In the genomic region with DNA sequence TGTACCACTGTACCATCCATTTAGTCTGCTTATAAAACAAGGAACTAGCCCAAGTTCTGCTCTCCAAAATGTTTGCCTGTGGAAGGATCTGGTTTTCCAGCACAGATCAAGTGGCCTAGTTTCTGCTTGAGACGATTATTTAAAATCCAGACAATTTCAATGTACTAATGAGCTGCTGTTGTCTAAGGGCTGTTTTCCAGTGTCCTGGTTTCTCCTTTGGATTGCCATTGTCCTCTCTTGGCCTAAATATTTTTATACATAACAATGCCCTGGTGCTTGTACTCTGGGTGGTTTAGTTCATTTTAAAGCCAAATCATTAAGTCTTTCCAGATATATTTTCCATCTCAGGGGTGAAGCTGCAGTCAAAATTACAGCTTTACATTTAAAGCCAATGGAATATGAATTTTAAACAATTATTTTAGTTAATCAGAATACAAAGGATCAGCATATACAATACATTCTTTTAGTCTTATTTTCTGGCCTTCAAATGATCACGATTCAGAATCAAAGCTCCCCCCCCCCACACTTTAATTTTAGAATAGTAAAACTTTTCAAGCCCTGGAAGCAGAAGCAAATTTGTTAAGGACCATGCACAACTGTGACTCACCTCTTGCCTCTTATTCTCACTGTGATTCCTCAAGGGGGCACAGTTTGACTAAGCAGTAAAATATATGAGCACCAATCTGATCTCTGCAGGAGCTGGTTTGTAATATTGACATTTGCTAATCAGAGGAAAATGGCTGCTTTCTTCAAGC, we compare ENCODE assay signal across 22 mouse cellular contexts.
DNase-seq lines count a peak whose midpoint lies in the region; ATAC-seq and TF ChIP-seq lines count a peak whose summit lies in the region.
"Had no signal": no experiment of that assay in that cellular context is flagged by ENCODE, and none has a peak within 500 bp of the region (broad histone marks: within the 10 kb centered on the region; RNA-seq: fewer than 3 reads in every experiment).

No protein-coding gene starts in this region.

- 65% methylated on average over 2 of the region's 2 CpGs for WGBS in forebrain, postnatal 0 days
- 80% methylated on average over 2 of the region's 2 CpGs for whole genome bisulfite sequencing in forebrain, embryonic 11.5 days
- 94% methylated on average over 2 of the region's 2 CpGs for WGBS in liver, adult 2 months
- WGBS in midbrain, embryonic 13.5 days = 76% methylated on average over 2 of the region's 2 CpGs

- H3K9ac ChIP-seq in forebrain, postnatal 0 days = no peak overlapping the region
- H3K9ac ChIP-seq in forebrain, embryonic 11.5 days (ENCODE audit: low read length) = no peak overlapping the region
- H3K9ac ChIP-seq in liver, adult 2 months (ENCODE audit: low read depth, low read length) = no peak overlapping the region
- H3K9ac ChIP-seq in midbrain, embryonic 13.5 days (replicated peaks) = no peak overlapping the region
- H3K9ac ChIP-seq: embryonic facial prominence, embryonic 12.5 days; forebrain, embryonic 13.5 days; heart, embryonic 15.5 days; hindbrain, embryonic 15.5 days had no signal

- no peak for ATAC-seq in forebrain, postnatal 0 days
- ATAC-seq in forebrain, embryonic 11.5 days (replicated peaks; ENCODE audit: low FRiP score) = no peak
- no peak for ATAC-seq in midbrain, embryonic 13.5 days
- ATAC-seq: activated CD4-positive, CD25-positive, alpha-beta regulatory T cell, adult 4 months; forebrain, embryonic 13.5 days; intestine, embryonic 16.5 days had no signal

- no peaks in the 10 kb centered on the region for H3K79me2 ChIP-seq in liver, adult 2 months (ENCODE audit: control insufficient read depth, insufficient read depth, low read length)

- no peaks in the 10 kb centered on the region for H3K4me1 ChIP-seq in forebrain, postnatal 0 days (ENCODE audit: insufficient read depth)
- H3K4me1 ChIP-seq in forebrain, embryonic 11.5 days (replicated peaks; ENCODE audit: control insufficient read depth, insufficient read depth, low read length) = no peaks in the 10 kb centered on the region
- no peaks in the 10 kb centered on the region for H3K4me1 ChIP-seq in liver, adult 2 months (ENCODE audit: control insufficient read depth, insufficient read depth, low read length)
- no peaks in the 10 kb centered on the region for H3K4me1 ChIP-seq in midbrain, embryonic 13.5 days (replicated peaks)
- H3K4me1 ChIP-seq: embryonic facial prominence, embryonic 12.5 days; forebrain, embryonic 13.5 days; heart, embryonic 15.5 days; hindbrain, embryonic 10.5 days; hindbrain, embryonic 15.5 days had no signal

- H3K9me3 ChIP-seq in forebrain, postnatal 0 days (ENCODE audit: low read length) = no peaks in the 10 kb centered on the region
- no peaks in the 10 kb centered on the region for H3K9me3 ChIP-seq in forebrain, embryonic 11.5 days (ENCODE audit: control insufficient read depth, low read length)
- no peaks in the 10 kb centered on the region for H3K9me3 ChIP-seq in midbrain, embryonic 13.5 days
- H3K9me3 ChIP-seq: embryonic facial prominence, embryonic 12.5 days; forebrain, embryonic 13.5 days; G1E; heart, embryonic 15.5 days; hindbrain, embryonic 10.5 days; hindbrain, embryonic 15.5 days had no signal

- no peaks in the 10 kb centered on the region for H3K27me3 ChIP-seq in forebrain, postnatal 0 days (ENCODE audit: insufficient read depth, low read length)
- no peaks in the 10 kb centered on the region for H3K27me3 ChIP-seq in forebrain, embryonic 11.5 days (ENCODE audit: control insufficient read depth, insufficient read depth, low read length)
- H3K27me3 ChIP-seq in liver, adult 2 months (ENCODE audit: control insufficient read depth, insufficient read depth, low read length) = no peaks in the 10 kb centered on the region
- H3K27me3 ChIP-seq in midbrain, embryonic 13.5 days = no peaks in the 10 kb centered on the region
- H3K27me3 ChIP-seq: embryonic facial prominence, embryonic 12.5 days; forebrain, embryonic 13.5 days; heart, embryonic 15.5 days; hindbrain, embryonic 15.5 days had no signal

- no peak overlapping the region for H3K4me2 ChIP-seq in forebrain, postnatal 0 days (ENCODE audit: low read depth)
- H3K4me2 ChIP-seq in forebrain, embryonic 11.5 days (ENCODE audit: low read depth, low read length, severe bottlenecking) = no peak overlapping the region
- no peak overlapping the region for H3K4me2 ChIP-seq in midbrain, embryonic 13.5 days (replicated peaks)
- H3K4me2 ChIP-seq: embryonic facial prominence, embryonic 12.5 days; forebrain, embryonic 13.5 days; heart, embryonic 11.5 days; heart, embryonic 15.5 days; hindbrain, embryonic 15.5 days had no signal

- peak; percentile 8; the same call in 1 of the 2 replicates for TF ChIP-seq CTCF in forebrain, postnatal 0 days (IDR thresholded peaks at IDR 0.05; ENCODE audit: low read depth)
- TF ChIP-seq CTCF in liver, adult 2 months (IDR thresholded peaks at IDR 0.05; ENCODE audit: low read depth, low read length) = no peak

- DNase-seq in forebrain, postnatal 0 days = no peak
- no peak for DNase-seq in forebrain, embryonic 11.5 days (ENCODE audit: low spot score)
- peak; percentile 1 for DNase-seq in liver, adult 2 months (ENCODE audit: extremely low read depth, low read depth, low spot score)
- no peak for DNase-seq in liver
- DNase-seq in brain, adult 2 months (ENCODE audit: low read depth, low spot score) = peak; percentile 36
- no peak for DNase-seq in left cerebral cortex, adult 18-20 months (ENCODE audit: low spot score in 2 of 2)
- DNase-seq: adrenal gland, postnatal 14 days; cerebellum, postnatal 14 days; embryo, embryonic 11 days; gastrocnemius, postnatal 10 days; heart, adult 2 months; heart, postnatal 14 days had no signal

- no peak overlapping the region for H3K4me3 ChIP-seq in forebrain, postnatal 0 days (ENCODE audit: low read depth, low read length)
- no peak overlapping the region for H3K4me3 ChIP-seq in forebrain, embryonic 11.5 days (ENCODE audit: low read depth, low read length)
- H3K4me3 ChIP-seq in liver, adult 2 months (ENCODE audit: insufficient read depth, low read depth, low read length) = no peak overlapping the region
- no peak overlapping the region for H3K4me3 ChIP-seq in midbrain, embryonic 13.5 days (replicated peaks)
- H3K4me3 ChIP-seq: embryonic facial prominence, embryonic 12.5 days; forebrain, embryonic 13.5 days; heart, adult 2 months; heart, embryonic 15.5 days; hindbrain, embryonic 10.5 days; hindbrain, embryonic 15.5 days had no signal

- no peak overlapping the region for H3K27ac ChIP-seq in forebrain, postnatal 0 days (ENCODE audit: low read depth, low read length)
- no peak overlapping the region for H3K27ac ChIP-seq in forebrain, embryonic 11.5 days (ENCODE audit: low read depth, low read length)
- no peak overlapping the region for H3K27ac ChIP-seq in liver, adult 2 months (replicated peaks; ENCODE audit: insufficient read depth, low read depth, low read length)
- no peak overlapping the region for H3K27ac ChIP-seq in midbrain, embryonic 13.5 days
- H3K27ac ChIP-seq: embryonic facial prominence, embryonic 12.5 days; forebrain, embryonic 13.5 days; heart, adult 2 months; heart, embryonic 15.5 days; hindbrain, embryonic 10.5 days; hindbrain, embryonic 15.5 days had no signal

- H3K36me3 ChIP-seq in forebrain, postnatal 0 days (ENCODE audit: insufficient read depth) = no peaks in the 10 kb centered on the region
- no peaks in the 10 kb centered on the region for H3K36me3 ChIP-seq in forebrain, embryonic 11.5 days (ENCODE audit: control insufficient read depth, insufficient read depth, low read length)
- H3K36me3 ChIP-seq in liver, adult 2 months (ENCODE audit: control insufficient read depth, insufficient read depth, low read length) = no peaks in the 10 kb centered on the region
- H3K36me3 ChIP-seq in midbrain, embryonic 13.5 days = no peaks in the 10 kb centered on the region
- H3K36me3 ChIP-seq: embryonic facial prominence, embryonic 12.5 days; G1E; heart, embryonic 15.5 days; hindbrain, embryonic 10.5 days; hindbrain, embryonic 15.5 days had no signal

- no peak for TF ChIP-seq POLR2A in liver, adult 2 months (IDR thresholded peaks at IDR 0.05; ENCODE audit: extremely low read depth, insufficient read depth, low read length)

Comparison
In these comparisons a context has a peak if more than half of its experiments do, and no peak if none do; other contexts are left out.
1. DNase-seq: peak in liver, adult 2 months (single experiment) and brain, adult 2 months (single experiment); none in forebrain, postnatal 0 days (single experiment), forebrain, embryonic 11.5 days (single experiment), liver (single experiment) and left cerebral cortex, adult 18-20 months (0 of 2).